Mouse (Mus musculus): Measurements from ENCODE around the gene Wdr64. TPM values are rescaled to one million over a fixed set of nuclear protein-coding genes. Genes with fewer than 3 reads are reported as not detected.

Wdr64 gene
- polyA plus RNA-seq, 1 experiment from 2014 or later, result not detected

DNA sequence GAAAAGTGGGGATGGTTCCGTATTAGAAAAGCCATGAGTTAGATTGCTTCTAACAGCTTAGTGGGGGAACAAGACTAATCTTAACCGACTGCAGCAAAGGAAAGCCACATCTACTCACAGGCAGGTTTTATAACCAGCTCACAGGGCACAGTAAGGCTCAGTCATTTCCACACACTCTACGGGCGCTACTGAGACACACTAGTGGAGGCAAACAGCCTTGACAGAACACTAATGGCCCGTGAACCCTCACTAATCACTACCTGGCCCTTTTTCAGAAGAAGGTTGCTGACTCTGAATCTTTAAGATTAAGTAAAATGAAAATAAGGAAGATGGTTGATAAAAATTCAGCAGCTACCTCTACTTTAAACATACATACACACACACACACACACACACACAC lies 9.2 kb downstream of the Wdr64 start:
- Histone ChIP-seq H3K4me2 (ENCODE audit: low read depth, low read length) (no peak overlapping the region), H3K9ac (ENCODE audit: low read length) (no peak overlapping the region), H3K4me3 (ENCODE audit: low read length) (no peak overlapping the region), H3K27me3 (ENCODE audit: control insufficient read depth, insufficient read depth, low read length) (no peaks in the 10 kb centered on the region), H3K9me3 (replicated peaks; ENCODE audit: control insufficient read depth, low read length) (no peaks in the 10 kb centered on the region), H3K27ac (ENCODE audit: low read length) (no peak overlapping the region), H3K36me3 (ENCODE audit: control insufficient read depth, insufficient read depth) (no peaks in the 10 kb centered on the region), H3K4me1 (ENCODE audit: control insufficient read depth, insufficient read depth, low read length) (no peaks in the 10 kb centered on the region)
- 69% methylated on average over 5 of the region's 5 CpGs for WGBS
- ATAC-seq (replicated peaks; ENCODE audit: extremely low read depth, insufficient read depth, low FRiP score), result no peak

GRCm38 (mm10) chr1:175708013-175708412 lies 9.6 kb downstream of the Wdr64 start:
- no peak overlapping the region for H3K27ac ChIP-seq (ENCODE audit: low read length)
- no peak for ATAC-seq (replicated peaks; ENCODE audit: extremely low read depth, insufficient read depth, low FRiP score)

GRCm38 (mm10) chr1:175712338-175712909 lies 14.0 kb downstream of the Wdr64 start:
- H3K4me2 ChIP-seq (ENCODE audit: low read depth, low read length), result no peak overlapping the region
- H3K36me3 ChIP-seq (ENCODE audit: control insufficient read depth, insufficient read depth), result no peaks in the 10 kb centered on the region
- no peak overlapping the region for H3K9ac ChIP-seq (ENCODE audit: low read length)
- H3K27me3 ChIP-seq (ENCODE audit: control insufficient read depth, insufficient read depth, low read length), result no peaks in the 10 kb centered on the region
- H3K4me1 ChIP-seq (ENCODE audit: control insufficient read depth, insufficient read depth, low read length), result no peaks in the 10 kb centered on the region
- H3K4me3 ChIP-seq (ENCODE audit: low read length), result no peak overlapping the region
- 58% methylated on average over 11 of the region's 11 CpGs for WGBS
- H3K27ac ChIP-seq (ENCODE audit: low read length), result no peak overlapping the region
- no peaks in the 10 kb centered on the region for H3K9me3 ChIP-seq (replicated peaks; ENCODE audit: control insufficient read depth, low read length)
- no peak for ATAC-seq (replicated peaks; ENCODE audit: extremely low read depth, insufficient read depth, low FRiP score)

More at GRCm38 (mm10) chr1:175708013-175708412, 9.6 kb downstream of the Wdr64 start:
- Histone ChIP-seq H3K9ac (ENCODE audit: low read length) (no peak overlapping the region), H3K4me1 (ENCODE audit: control insufficient read depth, insufficient read depth, low read length) (no peaks in the 10 kb centered on the region), H3K9me3 (replicated peaks; ENCODE audit: control insufficient read depth, low read length) (no peaks in the 10 kb centered on the region), H3K36me3 (ENCODE audit: control insufficient read depth, insufficient read depth) (no peaks in the 10 kb centered on the region), H3K4me2 (ENCODE audit: low read depth, low read length) (no peak overlapping the region), H3K27me3 (ENCODE audit: control insufficient read depth, insufficient read depth, low read length) (no peaks in the 10 kb centered on the region), H3K4me3 (ENCODE audit: low read length) (no peak overlapping the region)

DNA sequence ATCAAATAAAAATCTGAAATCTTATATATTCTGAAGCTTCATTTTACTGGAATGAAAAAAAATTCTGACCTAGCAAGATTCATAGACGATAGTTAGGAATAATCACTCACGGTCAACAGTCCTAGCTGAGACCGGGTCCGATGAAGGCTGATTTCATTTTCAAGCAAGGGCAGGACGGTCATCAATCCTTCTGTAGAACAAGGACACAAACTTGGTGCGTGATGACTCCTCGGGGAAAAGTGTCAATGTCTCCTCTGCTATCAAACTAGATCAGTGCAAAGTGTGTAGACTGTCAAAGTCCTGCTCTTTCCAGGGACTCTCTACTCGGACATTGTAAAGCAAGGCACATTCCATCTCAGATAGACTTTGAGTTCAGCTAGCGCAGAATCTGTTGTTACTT lies 18.4 kb downstream of the Wdr64 start:
- no peak overlapping the region for H3K9ac ChIP-seq (ENCODE audit: low read length)
- no peak for ATAC-seq (replicated peaks; ENCODE audit: extremely low read depth, insufficient read depth, low FRiP score)
- H3K27me3 ChIP-seq (ENCODE audit: control insufficient read depth, insufficient read depth, low read length), result no peaks in the 10 kb centered on the region
- WGBS, result 85% methylated on average over 9 of the region's 9 CpGs
- H3K4me2 ChIP-seq (ENCODE audit: low read depth, low read length), result no peak overlapping the region
- H3K9me3 ChIP-seq (replicated peaks; ENCODE audit: control insufficient read depth, low read length), result no peaks in the 10 kb centered on the region
- H3K4me3 ChIP-seq (ENCODE audit: low read length), result no peak overlapping the region
- no peaks in the 10 kb centered on the region for H3K36me3 ChIP-seq (ENCODE audit: control insufficient read depth, insufficient read depth)
- no peaks in the 10 kb centered on the region for H3K4me1 ChIP-seq (ENCODE audit: control insufficient read depth, insufficient read depth, low read length)
- no peak overlapping the region for H3K27ac ChIP-seq (ENCODE audit: low read length)

GRCm38 (mm10) chr1:175725771-175726170 lies 27.4 kb downstream of the Wdr64 start:
- no peak for ATAC-seq (replicated peaks; ENCODE audit: extremely low read depth, insufficient read depth, low FRiP score)

DNA sequence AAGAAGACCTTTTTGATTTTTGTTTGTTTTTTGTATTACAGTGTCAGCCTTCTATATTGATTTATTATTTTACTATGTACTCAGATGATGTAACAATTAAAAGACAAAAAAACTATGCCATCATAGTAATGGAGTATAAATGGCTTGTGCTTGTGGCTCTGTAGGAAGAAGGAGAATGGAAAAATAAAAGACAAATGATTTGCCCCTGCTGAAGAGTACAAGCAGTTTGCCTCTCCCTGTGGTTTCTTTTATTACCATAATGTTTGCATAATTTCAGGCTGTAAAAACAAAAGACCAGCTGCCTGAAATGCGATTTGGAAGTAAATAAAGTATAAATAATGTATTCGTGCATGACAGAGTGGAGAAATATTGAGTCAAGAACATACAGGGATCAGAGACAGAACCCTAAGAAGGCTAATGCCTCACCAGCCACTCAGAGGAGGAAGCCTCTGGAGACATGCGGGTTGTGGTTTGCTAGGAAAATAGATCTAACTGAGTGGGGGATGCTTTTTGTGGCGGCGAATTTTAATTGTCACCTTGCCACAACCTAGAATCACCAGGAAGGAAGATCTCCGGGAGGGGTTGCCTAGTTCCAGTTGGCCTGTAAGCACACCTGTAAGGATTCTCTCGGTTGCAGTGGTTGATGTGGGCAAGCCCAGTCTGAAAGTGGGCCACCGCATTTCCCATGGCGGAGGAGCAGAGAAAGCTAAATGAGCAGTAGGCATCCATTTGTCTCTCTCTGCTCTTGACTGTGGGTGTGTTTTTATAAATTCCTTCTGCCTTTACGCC lies 56.4 kb downstream of the Wdr64 start:
- Histone ChIP-seq H3K4me2 (ENCODE audit: low read depth, low read length) (no peak overlapping the region), H3K4me3 (ENCODE audit: low read length) (no peak overlapping the region), H3K27ac (ENCODE audit: low read length) (no peak overlapping the region), H3K36me3 (ENCODE audit: control insufficient read depth, insufficient read depth) (no peaks in the 10 kb centered on the region), H3K9ac (ENCODE audit: low read length) (no peak overlapping the region), H3K27me3 (ENCODE audit: control insufficient read depth, insufficient read depth, low read length) (no peaks in the 10 kb centered on the region), H3K4me1 (ENCODE audit: control insufficient read depth, insufficient read depth, low read length) (no peaks in the 10 kb centered on the region), H3K9me3 (replicated peaks; ENCODE audit: control insufficient read depth, low read length) (no peaks in the 10 kb centered on the region)
- 72% methylated on average over 10 of the region's 10 CpGs for WGBS
- no peak for ATAC-seq (replicated peaks; ENCODE audit: extremely low read depth, insufficient read depth, low FRiP score)

More at GRCm38 (mm10) chr1:175725771-175726170, 27.4 kb downstream of the Wdr64 start:
- Histone ChIP-seq H3K4me2 (ENCODE audit: low read depth, low read length) (no peak overlapping the region), H3K36me3 (ENCODE audit: control insufficient read depth, insufficient read depth) (no peaks in the 10 kb centered on the region), H3K27me3 (ENCODE audit: control insufficient read depth, insufficient read depth, low read length) (no peaks in the 10 kb centered on the region), H3K27ac (ENCODE audit: low read length) (no peak overlapping the region), H3K9ac (ENCODE audit: low read length) (no peak overlapping the region), H3K9me3 (replicated peaks; ENCODE audit: control insufficient read depth, low read length) (no peaks in the 10 kb centered on the region), H3K4me3 (ENCODE audit: low read length) (no peak overlapping the region), H3K4me1 (ENCODE audit: control insufficient read depth, insufficient read depth, low read length) (no peaks in the 10 kb centered on the region)
- WGBS, result 26% methylated on average over 7 of the region's 7 CpGs

- Histone ChIP-seq H3K9ac (ENCODE audit: low read length) (no peak overlapping the region), H3K4me2 (ENCODE audit: low read depth, low read length) (no peak overlapping the region), H3K9me3 (replicated peaks; ENCODE audit: control insufficient read depth, low read length) (no peaks in the 10 kb centered on the region), H3K27me3 (ENCODE audit: control insufficient read depth, insufficient read depth, low read length) (no peaks in the 10 kb centered on the region), H3K27ac (ENCODE audit: low read length) (no peak overlapping the region), H3K4me3 (ENCODE audit: low read length) (no peak overlapping the region), H3K36me3 (ENCODE audit: control insufficient read depth, insufficient read depth) (no peaks in the 10 kb centered on the region), H3K4me1 (ENCODE audit: control insufficient read depth, insufficient read depth, low read length) (no peaks in the 10 kb centered on the region)
- WGBS, result 57% methylated on average over 2 of the region's 2 CpGs
- ATAC-seq (replicated peaks; ENCODE audit: extremely low read depth, insufficient read depth, low FRiP score), result no peak
Observed at GRCm38 (mm10) chr1:175794668-175795067, 96.3 kb downstream of the Wdr64 start.

GRCm38 (mm10) chr1:175808356-175808755 lies 110.0 kb downstream of the Wdr64 start:
- peaks cover 9% of the 10 kb centered on the region for H3K4me1 ChIP-seq (ENCODE audit: control insufficient read depth, insufficient read depth, low read length)
- no peak for ATAC-seq (replicated peaks; ENCODE audit: extremely low read depth, insufficient read depth, low FRiP score)
- H3K9me3 ChIP-seq (replicated peaks; ENCODE audit: control insufficient read depth, low read length), result no peaks in the 10 kb centered on the region
- no peak overlapping the region for H3K4me3 ChIP-seq (ENCODE audit: low read length)
- no peak overlapping the region for H3K9ac ChIP-seq (ENCODE audit: low read length)
- no peaks in the 10 kb centered on the region for H3K36me3 ChIP-seq (ENCODE audit: control insufficient read depth, insufficient read depth)
- no peaks in the 10 kb centered on the region for H3K27me3 ChIP-seq (ENCODE audit: control insufficient read depth, insufficient read depth, low read length)
- H3K4me2 ChIP-seq (ENCODE audit: low read depth, low read length), result no peak overlapping the region
- H3K27ac ChIP-seq (ENCODE audit: low read length), result no peak overlapping the region
- 65% methylated on average over 5 of the region's 5 CpGs for WGBS

GRCm38 (mm10) chr1:175811625-175812024 lies 113.2 kb downstream of the Wdr64 start:
- Histone ChIP-seq H3K4me3 (ENCODE audit: low read length) (no peak overlapping the region), H3K9me3 (replicated peaks; ENCODE audit: control insufficient read depth, low read length) (no peaks in the 10 kb centered on the region), H3K4me1 (ENCODE audit: control insufficient read depth, insufficient read depth, low read length) (no peaks in the 10 kb centered on the region), H3K27ac (ENCODE audit: low read length) (no peak overlapping the region), H3K27me3 (ENCODE audit: control insufficient read depth, insufficient read depth, low read length) (no peaks in the 10 kb centered on the region), H3K36me3 (ENCODE audit: control insufficient read depth, insufficient read depth) (no peaks in the 10 kb centered on the region), H3K9ac (ENCODE audit: low read length) (no peak overlapping the region), H3K4me2 (ENCODE audit: low read depth, low read length) (no peak overlapping the region)
- 24% methylated on average over 1 of the region's 1 CpGs for WGBS
- no peak for ATAC-seq (replicated peaks; ENCODE audit: extremely low read depth, insufficient read depth, low FRiP score)
